Mouse (Mus musculus): Measurements from ENCODE around the gene Bach2.

The Bach2 gene

GRCm38 (mm10) chr4:32246801-32247200 lies 8.2 kb downstream of the Bach2 start:
- in situ Hi-C loops (cut with MboI; ENCODE audit: low pct_unique_long_range_greater_than_20kb in 1 of 2, low sequenced_read_pairs in 2 of 2, unreplicated experiment in 1 of 2) = loop anchor here in 1 of 2 experiments (10.0 kb wide), 1 partner anchor 92 kb away; no protein-coding TSS in a partner anchor

GRCm38 (mm10) chr4:32247463-32248113 lies 9.0 kb downstream of the Bach2 start:
- in situ Hi-C loops (cut with MboI; ENCODE audit: low pct_unique_long_range_greater_than_20kb in 1 of 2, low sequenced_read_pairs in 2 of 2, unreplicated experiment in 1 of 2) = loop anchor here in 1 of 2 experiments (10.0 kb wide), 1 partner anchor 93 kb away; no protein-coding TSS in a partner anchor

GRCm38 (mm10) chr4:32248236-32248635 lies 9.6 kb downstream of the Bach2 start:
- in situ Hi-C loops (cut with MboI; ENCODE audit: low pct_unique_long_range_greater_than_20kb in 1 of 2, low sequenced_read_pairs in 2 of 2, unreplicated experiment in 1 of 2) = loop anchor here in 1 of 2 experiments (10.0 kb wide), 1 partner anchor 93 kb away; no protein-coding TSS in a partner anchor

GRCm38 (mm10) chr4:32248990-32249393 lies 10.4 kb downstream of the Bach2 start:
- in situ Hi-C loops (cut with MboI; ENCODE audit: low pct_unique_long_range_greater_than_20kb in 1 of 2, low sequenced_read_pairs in 2 of 2, unreplicated experiment in 1 of 2) = loop anchor here in 1 of 2 experiments (10.0 kb wide), 1 partner anchor 94 kb away; no protein-coding TSS in a partner anchor

- in situ Hi-C loops (cut with MboI; ENCODE audit: low pct_unique_long_range_greater_than_20kb in 1 of 2, low sequenced_read_pairs in 2 of 2, unreplicated experiment in 1 of 2) = loop anchor here in 1 of 2 experiments (10.0 kb wide), 1 partner anchor 95 kb away; no protein-coding TSS in a partner anchor
Observed at GRCm38 (mm10) chr4:32249748-32250332, 11.2 kb downstream of the Bach2 start.

GRCm38 (mm10) chr4:32250333-32251004 lies 11.9 kb downstream of the Bach2 start:
- in situ Hi-C loops (cut with MboI; ENCODE audit: low pct_unique_long_range_greater_than_20kb in 1 of 2, low sequenced_read_pairs in 2 of 2, unreplicated experiment in 1 of 2) = no loop called here

GRCm38 (mm10) chr4:32251005-32251365 lies 12.4 kb downstream of the Bach2 start:
- in situ Hi-C loops (cut with MboI; ENCODE audit: low pct_unique_long_range_greater_than_20kb in 1 of 2, low sequenced_read_pairs in 2 of 2, unreplicated experiment in 1 of 2) = no loop called here

GRCm38 (mm10) chr4:32251946-32252672 lies 13.5 kb downstream of the Bach2 start:
- in situ Hi-C loops (cut with MboI; ENCODE audit: low pct_unique_long_range_greater_than_20kb in 1 of 2, low sequenced_read_pairs in 2 of 2, unreplicated experiment in 1 of 2) = no loop called here

- in situ Hi-C loops (cut with MboI; ENCODE audit: low pct_unique_long_range_greater_than_20kb in 1 of 2, low sequenced_read_pairs in 2 of 2, unreplicated experiment in 1 of 2) = no loop called here
Observed at GRCm38 (mm10) chr4:32257686-32258085, 19.1 kb downstream of the Bach2 start.

GRCm38 (mm10) chr4:32258093-32258492 lies 19.5 kb downstream of the Bach2 start:
- in situ Hi-C loops (cut with MboI; ENCODE audit: low pct_unique_long_range_greater_than_20kb in 1 of 2, low sequenced_read_pairs in 2 of 2, unreplicated experiment in 1 of 2) = no loop called here

GRCm38 (mm10) chr4:32258596-32258995 lies 20.0 kb downstream of the Bach2 start:
- in situ Hi-C loops (cut with MboI; ENCODE audit: low pct_unique_long_range_greater_than_20kb in 1 of 2, low sequenced_read_pairs in 2 of 2, unreplicated experiment in 1 of 2) = no loop called here

GRCm38 (mm10) chr4:32260909-32261308 lies 22.3 kb downstream of the Bach2 start:
- in situ Hi-C loops (cut with MboI; ENCODE audit: low pct_unique_long_range_greater_than_20kb in 1 of 2, low sequenced_read_pairs in 2 of 2, unreplicated experiment in 1 of 2) = no loop called here

GRCm38 (mm10) chr4:32262825-32263684 lies 24.5 kb downstream of the Bach2 start:
- in situ Hi-C loops (cut with MboI; ENCODE audit: low pct_unique_long_range_greater_than_20kb in 1 of 2, low sequenced_read_pairs in 2 of 2, unreplicated experiment in 1 of 2) = no loop called here

GRCm38 (mm10) chr4:32263685-32264038 lies 25.1 kb downstream of the Bach2 start:
- in situ Hi-C loops (cut with MboI; ENCODE audit: low pct_unique_long_range_greater_than_20kb in 1 of 2, low sequenced_read_pairs in 2 of 2, unreplicated experiment in 1 of 2) = no loop called here

GRCm38 (mm10) chr4:32264892-32265291 lies 26.3 kb downstream of the Bach2 start:
- in situ Hi-C loops (cut with MboI; ENCODE audit: low pct_unique_long_range_greater_than_20kb in 1 of 2, low sequenced_read_pairs in 2 of 2, unreplicated experiment in 1 of 2) = no loop called here

- in situ Hi-C loops (cut with MboI; ENCODE audit: low pct_unique_long_range_greater_than_20kb in 1 of 2, low sequenced_read_pairs in 2 of 2, unreplicated experiment in 1 of 2) = no loop called here
Observed at GRCm38 (mm10) chr4:32266731-32267130, 28.1 kb downstream of the Bach2 start.

GRCm38 (mm10) chr4:32268042-32268441 lies 29.4 kb downstream of the Bach2 start:
- in situ Hi-C loops (cut with MboI; ENCODE audit: low pct_unique_long_range_greater_than_20kb in 1 of 2, low sequenced_read_pairs in 2 of 2, unreplicated experiment in 1 of 2) = no loop called here

- in situ Hi-C loops (cut with MboI; ENCODE audit: low pct_unique_long_range_greater_than_20kb in 1 of 2, low sequenced_read_pairs in 2 of 2, unreplicated experiment in 1 of 2) = no loop called here
Observed at GRCm38 (mm10) chr4:32272398-32272797, 33.8 kb downstream of the Bach2 start.
